Mouse (Mus musculus): ENCODE data around the gene Pde1a.

DNA sequence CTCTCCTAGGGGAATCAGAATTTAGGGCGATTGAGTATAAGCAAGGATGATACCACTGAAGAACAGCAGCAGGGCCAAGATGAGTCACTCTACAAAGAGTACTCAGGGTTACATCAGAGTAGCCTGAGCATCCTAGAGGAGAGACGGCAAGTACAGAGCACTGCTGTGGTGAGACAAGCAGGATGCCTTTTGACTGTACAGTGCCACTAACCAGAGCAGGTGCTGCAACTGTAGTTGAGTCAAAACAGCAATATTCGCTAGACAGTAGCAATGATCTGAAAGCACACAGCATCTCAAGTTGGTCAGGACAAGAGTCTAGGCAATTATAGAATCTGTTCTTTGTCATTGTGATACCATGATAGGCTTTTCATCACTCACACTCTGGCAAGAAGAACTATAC is 115.1 kb downstream of the Pde1a start:
- TF ChIP-seq CTCF (IDR thresholded peaks at IDR 0.05; ENCODE audit: borderline replicate concordance, control insufficient read depth, extremely low read depth, insufficient read depth, low read length, poor library complexity), result no peak
- TF ChIP-seq POLR2A (IDR thresholded peaks at IDR 0.05; ENCODE audit: control insufficient read depth, extremely low read depth, insufficient read depth, low read length, poor library complexity), result no peak
